Mouse (Mus musculus) cortical plate, adult 2 months (tissue): ENCODE results near the gene Pisd.

Source experiments
- CTCF ChIP-seq: fragments of 200-500 bp; IDR thresholded peaks from 2 replicates; pipeline ENCODE4 v1.5.1; 2011; ENCODE audit warnings: mild to moderate bottlenecking, control low read depth, low read length; ENCODE audit not compliant: insufficient read depth; ENCODE audit errors: extremely low read depth
- POLR2A ChIP-seq: fragments of 200-500 bp; IDR thresholded peaks from 2 replicates; pipeline ENCODE4 v1.6.1; 2011; ENCODE audit warnings: mild to moderate bottlenecking, low read length, control low read depth; ENCODE audit not compliant: insufficient read depth; ENCODE audit errors: extremely low read depth

- TF ChIP-seq CTCF (no peak), POLR2A (no peak)
Measured at GRCm38 (mm10) chr5:32751736-32752135, 33.7 kb downstream of the Pisd start.
